8 mouse cellular contexts compared by ENCODE assay signal in the genomic region with DNA sequence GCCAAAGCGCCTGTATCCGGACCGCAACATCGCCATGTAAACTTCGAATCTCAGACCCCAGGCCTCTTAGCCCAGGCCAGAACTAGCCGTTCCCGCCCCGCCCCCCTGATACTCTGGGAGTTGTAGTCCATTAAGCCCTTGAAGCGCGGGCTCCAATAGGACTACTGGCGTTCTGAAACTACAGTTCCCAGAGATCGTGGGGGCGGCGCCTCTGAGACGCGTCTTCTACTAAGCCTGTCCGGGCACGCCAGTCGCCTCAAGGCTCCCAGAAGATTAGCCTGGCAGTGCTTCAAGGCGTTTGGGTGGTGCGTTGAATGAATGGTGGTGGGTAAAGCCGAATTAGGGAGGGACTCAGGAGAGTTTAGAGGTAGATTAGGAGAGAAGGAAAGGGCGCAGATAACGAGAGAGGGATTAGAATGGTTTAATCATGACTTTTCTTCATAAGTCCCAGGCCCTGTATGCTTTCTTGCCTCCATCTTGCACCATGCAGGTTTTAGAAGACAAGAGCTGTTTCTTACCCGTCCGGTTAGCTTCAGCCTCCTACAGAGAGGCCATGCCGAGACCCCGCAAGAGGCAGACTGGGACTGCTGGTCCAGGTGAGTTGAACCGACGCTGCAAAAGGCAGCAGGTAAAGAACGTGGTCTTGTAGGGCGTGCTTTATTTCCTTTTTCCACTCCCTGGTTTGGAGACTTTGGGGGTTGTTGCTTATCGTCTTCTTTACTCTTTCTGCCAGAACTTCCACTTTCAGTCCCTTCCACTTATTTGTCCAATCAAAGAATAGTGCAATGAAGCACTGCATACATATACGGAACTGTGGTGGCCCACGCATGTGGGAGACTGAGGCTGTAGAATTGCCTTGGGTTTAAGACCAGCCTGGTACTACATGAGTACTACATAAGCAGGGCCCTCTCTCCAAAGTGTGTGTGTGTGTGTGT. TPM values are rescaled to one million over a fixed set of nuclear protein-coding genes. Genes with fewer than 3 reads are reported as not detected.
DNase-seq lines count a peak whose midpoint lies in the region; ATAC-seq and TF ChIP-seq lines count a peak whose summit lies in the region.

A gene (minus strand): TSS at position 106 of the 935 bp plus-strand sequence.
A gene (plus strand): TSS at position 250 of the 935 bp plus-strand sequence.

- peak within 1 kb of the TSS; percentile 100 for H3K4me2 ChIP-seq in CH12.LX (ENCODE audit: insufficient read depth, low read depth, poor library complexity, severe bottlenecking)
- H3K4me2 ChIP-seq in forebrain, embryonic 11.5 days (ENCODE audit: low read depth, low read length, severe bottlenecking): peak within 1 kb of the TSS; percentile 62
- H3K4me2 ChIP-seq in heart, embryonic 16.5 days (ENCODE audit: low read depth, low read length): peak within 1 kb of the TSS; percentile 90
- peak within 1 kb of the TSS; percentile 89 for H3K4me2 ChIP-seq in liver, embryonic 15.5 days
- peak within 1 kb of the TSS; percentile 79 for H3K4me2 ChIP-seq in neural tube, embryonic 12.5 days (replicated peaks)

- peak; percentile 98 for DNase-seq in CH12.LX (ENCODE audit: extremely low read depth)
- peak; percentile 95 for DNase-seq in c-Kit-positive CD71-positive TER-119-negative erythroid progenitor cells, embryonic 14.5 days (ENCODE audit: low read depth)
- peak; percentile 97 for DNase-seq in forebrain, embryonic 11.5 days (ENCODE audit: low spot score)
- peak; percentile 98 to 99 for DNase-seq in kidney, postnatal 36 days
- peak; percentile 97 for DNase-seq in telencephalon, adult 2 months (ENCODE audit: low read depth, low spot score)

- H3K4me1 ChIP-seq in CH12.LX (ENCODE audit: control insufficient read depth in 1 of 2, insufficient read depth in 2 of 2): peaks cover 6 to 34% of the 10 kb centered on the region in 2 experiments; a peak in 2 of 4 replicates
- H3K4me1 ChIP-seq in forebrain, embryonic 11.5 days (replicated peaks; ENCODE audit: control insufficient read depth, insufficient read depth, low read length): peaks cover 5% of the 10 kb centered on the region; the same call in 1 of the 2 replicates
- peaks cover 15% of the 10 kb centered on the region for H3K4me1 ChIP-seq in heart, embryonic 16.5 days (ENCODE audit: control insufficient read depth, insufficient read depth, low read length)
- H3K4me1 ChIP-seq in liver, embryonic 15.5 days (replicated peaks): peaks cover 35% of the 10 kb centered on the region
- H3K4me1 ChIP-seq in neural tube, embryonic 12.5 days: peaks cover 20% of the 10 kb centered on the region

- H3K9ac ChIP-seq in CH12.LX (ENCODE audit: insufficient read depth, low read depth): peak within 1 kb of the TSS; percentile 95
- peak within 1 kb of the TSS; percentile 86 for H3K9ac ChIP-seq in forebrain, embryonic 11.5 days (ENCODE audit: low read length)
- H3K9ac ChIP-seq in heart, embryonic 16.5 days (ENCODE audit: low read length): peak within 1 kb of the TSS; percentile 83
- H3K9ac ChIP-seq in liver, embryonic 15.5 days: peak within 1 kb of the TSS; percentile 68
- peak within 1 kb of the TSS; percentile 69 for H3K9ac ChIP-seq in neural tube, embryonic 12.5 days

- H3K36me3 ChIP-seq in CH12.LX (replicated peaks in 1 of 2; ENCODE audit: control insufficient read depth in 1 of 2, insufficient read depth in 1 of 2, low read length in 1 of 2): peaks cover 18 to 34% of the 10 kb centered on the region in 2 experiments
- no peaks in the 10 kb centered on the region for H3K36me3 ChIP-seq in forebrain, embryonic 11.5 days (ENCODE audit: control insufficient read depth, insufficient read depth, low read length)
- peaks cover 8% of the 10 kb centered on the region for H3K36me3 ChIP-seq in heart, embryonic 16.5 days (ENCODE audit: control insufficient read depth, insufficient read depth)
- H3K36me3 ChIP-seq in liver, embryonic 15.5 days (replicated peaks): peaks cover 7% of the 10 kb centered on the region
- H3K36me3 ChIP-seq in neural tube, embryonic 12.5 days: peaks cover 12% of the 10 kb centered on the region

- in situ Hi-C loops in CH12.LX (cut with MboI; ENCODE audit: low pct_ligation_motif_present, low pct_unique_long_range_greater_than_20kb, low sequenced_read_pairs): no loop called here

- no peak for TF ChIP-seq CTCF in CH12.LX (conservative IDR thresholded peaks at IDR 0.05 in 1 of 2, IDR thresholded peaks at IDR 0.05 in 1 of 2; ENCODE audit: low read depth in 2 of 2, low read length in 2 of 2)

- no peaks in the 10 kb centered on the region for H3K27me3 ChIP-seq in CH12.LX (replicated peaks)
- no peaks in the 10 kb centered on the region for H3K27me3 ChIP-seq in forebrain, embryonic 11.5 days (ENCODE audit: control insufficient read depth, insufficient read depth, low read length)
- no peaks in the 10 kb centered on the region for H3K27me3 ChIP-seq in heart, embryonic 16.5 days (ENCODE audit: control insufficient read depth, insufficient read depth, low read length)
- no peaks in the 10 kb centered on the region for H3K27me3 ChIP-seq in liver, embryonic 15.5 days
- H3K27me3 ChIP-seq in neural tube, embryonic 12.5 days (replicated peaks): no peaks in the 10 kb centered on the region

- no peaks in the 10 kb centered on the region for H3K9me3 ChIP-seq in CH12.LX (replicated peaks; ENCODE audit: low read length)
- no peaks in the 10 kb centered on the region for H3K9me3 ChIP-seq in forebrain, embryonic 11.5 days (ENCODE audit: control insufficient read depth, low read length)
- no peaks in the 10 kb centered on the region for H3K9me3 ChIP-seq in heart, embryonic 16.5 days (replicated peaks; ENCODE audit: control insufficient read depth, low read length)
- no peaks in the 10 kb centered on the region for H3K9me3 ChIP-seq in liver, embryonic 15.5 days (replicated peaks)
- H3K9me3 ChIP-seq in neural tube, embryonic 12.5 days: no peaks in the 10 kb centered on the region

- 2% methylated on average over 35 of the region's 35 CpGs for WGBS in forebrain, embryonic 11.5 days
- under 1% methylated on average over 35 of the region's 35 CpGs for WGBS in heart, embryonic 16.5 days
- WGBS in liver, embryonic 15.5 days (ENCODE audit: insufficient replicate concordance): under 1% methylated on average over 35 of the region's 35 CpGs
- WGBS in neural tube, embryonic 12.5 days: 2% methylated on average over 35 of the region's 35 CpGs

- peak; percentile 89 for TF ChIP-seq POLR2A in CH12.LX (IDR thresholded peaks at IDR 0.05; ENCODE audit: low read depth, low read length)

- dilution Hi-C loops in CH12.LX (cut with MboI; ENCODE audit: extremely low pct_ligation_motif_present, extremely low pct_unique_long_range_greater_than_20kb, low sequenced_read_pairs): no loop called here

- H3K4me3 ChIP-seq in CH12.LX (replicated peaks in 1 of 3; ENCODE audit: low read depth in 2 of 3, low read length in 2 of 3, poor library complexity in 1 of 3): peak within 1 kb of the TSS; percentile 80 to 98 (median 88)
- peak within 1 kb of the TSS; percentile 66 for H3K4me3 ChIP-seq in forebrain, embryonic 11.5 days (ENCODE audit: low read depth, low read length)
- peak within 1 kb of the TSS; percentile 69 for H3K4me3 ChIP-seq in heart, embryonic 16.5 days (ENCODE audit: low read length)
- peak within 1 kb of the TSS; percentile 76 for H3K4me3 ChIP-seq in liver, embryonic 15.5 days (replicated peaks)
- peak within 1 kb of the TSS; percentile 58 for H3K4me3 ChIP-seq in neural tube, embryonic 12.5 days

- ATAC-seq in forebrain, embryonic 11.5 days (replicated peaks; ENCODE audit: low FRiP score): peak; percentile 100
- peak; percentile 100 for ATAC-seq in heart, embryonic 16.5 days (replicated peaks; ENCODE audit: extremely low read depth, insufficient read depth, low FRiP score)
- peak; percentile 99 for ATAC-seq in liver, embryonic 15.5 days (ENCODE audit: insufficient read depth)
- peak; percentile 100 for ATAC-seq in neural tube, embryonic 12.5 days (ENCODE audit: low FRiP score, low read depth)

- TF ChIP-seq EP300 in CH12.LX (IDR thresholded peaks at IDR 0.05; ENCODE audit: low read length): no peak

- TF ChIP-seq RAD21 in CH12.LX (IDR thresholded peaks at IDR 0.05; ENCODE audit: low read depth, low read length): no peak

- peak within 1 kb of the TSS; percentile 17; the same call in 1 of the 2 replicates for H3K27ac ChIP-seq in CH12.LX (ENCODE audit: insufficient read depth, low read depth)
- H3K27ac ChIP-seq in forebrain, embryonic 11.5 days (ENCODE audit: low read depth, low read length): no peak within 1 kb of the TSS
- peak within 1 kb of the TSS; percentile 64 for H3K27ac ChIP-seq in heart, embryonic 16.5 days (ENCODE audit: low read length)
- H3K27ac ChIP-seq in liver, embryonic 15.5 days (replicated peaks): peak within 1 kb of the TSS; percentile 42; the same call in 1 of the 2 replicates
- no peak within 1 kb of the TSS for H3K27ac ChIP-seq in neural tube, embryonic 12.5 days

- peaks cover 32% of the 10 kb centered on the region for H3K79me2 ChIP-seq in CH12.LX (replicated peaks; ENCODE audit: control insufficient read depth, extremely low read depth, insufficient read depth, poor library complexity, severe bottlenecking)

TF ChIP-seq in CH12.LX, 34 proteins besides CTCF, POLR2A, EP300 and RAD21 (continues in another document):
- TF ChIP-seq TBP (conservative IDR thresholded peaks at IDR 0.05; ENCODE audit: low read depth, low read length) (peak; percentile 71), JUN (IDR thresholded peaks at IDR 0.05; ENCODE audit: insufficient read depth, low read depth, low read length) (no peak), MYC (IDR thresholded peaks at IDR 0.05; ENCODE audit: low read depth, low read length) (peak; percentile 57; the same call in 1 of the 2 replicates), MAX (IDR thresholded peaks at IDR 0.05; ENCODE audit: low read length) (peak; percentile 46; the same call in 1 of the 2 replicates), ZC3H11A (IDR thresholded peaks at IDR 0.05; ENCODE audit: low read depth, low read length) (no peak)

RNA-seq across cellular contexts. Expression of the first gene that starts in this region (rescaled TPM):
- 22.8 and 24.7 TPM in 2 replicates for total RNA-seq in CH12.LX (2012; rRNA removed)
- 21.7 and 26.7 TPM in 2 replicates for total RNA-seq in CH12.LX (2014; rRNA removed)
- polyA plus RNA-seq in CH12.LX (2012; ENCODE audit: insufficient read length, low read depth): 13.7 and 18.8 TPM in 2 replicates
- polyA plus RNA-seq in forebrain, embryonic 11.5 days (2014; fragmentation: Nextera tagmentation; extraction: Ambion mirVana): 38.2 and 43.6 TPM in 2 replicates
- 37.1 and 41.8 TPM in 2 replicates for polyA plus RNA-seq in heart, embryonic 16.5 days (2015; fragmentation: Nextera tagmentation; extraction: Ambion mirVana)
- polyA plus RNA-seq in liver, embryonic 15.5 days (2015; fragmentation: Nextera tagmentation; extraction: Ambion mirVana): 10.6 and 10.9 TPM in 2 replicates
- 34.1 and 39.0 TPM in 2 replicates for polyA plus RNA-seq in neural tube, embryonic 12.5 days (2016; fragmentation: Nextera tagmentation; extraction: Ambion mirVana)

RNA-seq across cellular contexts. Expression of the second gene that starts in this region (rescaled TPM):
- 150 and 176 TPM in 2 replicates for total RNA-seq in CH12.LX (2012; rRNA removed)
- total RNA-seq in CH12.LX (2014; rRNA removed): 203 and 230 TPM in 2 replicates
- 141 and 151 TPM in 2 replicates for polyA plus RNA-seq in CH12.LX (2012; ENCODE audit: insufficient read length, low read depth)
- polyA plus RNA-seq in forebrain, embryonic 11.5 days (2014; fragmentation: Nextera tagmentation; extraction: Ambion mirVana): 155 and 161 TPM in 2 replicates
- 89.7 and 90.6 TPM in 2 replicates for polyA plus RNA-seq in heart, embryonic 16.5 days (2015; fragmentation: Nextera tagmentation; extraction: Ambion mirVana)
- 39.2 and 42.0 TPM in 2 replicates for polyA plus RNA-seq in liver, embryonic 15.5 days (2015; fragmentation: Nextera tagmentation; extraction: Ambion mirVana)
- polyA plus RNA-seq in neural tube, embryonic 12.5 days (2016; fragmentation: Nextera tagmentation; extraction: Ambion mirVana): 128 and 136 TPM in 2 replicates

Comparison
In these comparisons a context has a peak if more than half of its experiments do, and no peak if none do; other contexts are left out.
1. H3K27ac ChIP-seq: peak in CH12.LX (single experiment), heart, embryonic 16.5 days (single experiment) and liver, embryonic 15.5 days (single experiment); none in forebrain, embryonic 11.5 days (single experiment) and neural tube, embryonic 12.5 days (single experiment).
2. Peak in every context shown above with its lines, with median percentiles within 50 percentile points of each other: DNase-seq, H3K4me2 ChIP-seq, H3K4me3 ChIP-seq, H3K9ac ChIP-seq and ATAC-seq.